Mouse (Mus musculus) spleen, adult 18-20 months (tissue): ENCODE data around the gene Taar8c.

Experiments used
- DNase-seq, 2 experiments: peaks; one replicate each; pipeline ENCODE4 v3.0.0; 2022; ENCODE audit warnings: mixed read lengths in 2 of 2

Taar8c gene

DNA sequence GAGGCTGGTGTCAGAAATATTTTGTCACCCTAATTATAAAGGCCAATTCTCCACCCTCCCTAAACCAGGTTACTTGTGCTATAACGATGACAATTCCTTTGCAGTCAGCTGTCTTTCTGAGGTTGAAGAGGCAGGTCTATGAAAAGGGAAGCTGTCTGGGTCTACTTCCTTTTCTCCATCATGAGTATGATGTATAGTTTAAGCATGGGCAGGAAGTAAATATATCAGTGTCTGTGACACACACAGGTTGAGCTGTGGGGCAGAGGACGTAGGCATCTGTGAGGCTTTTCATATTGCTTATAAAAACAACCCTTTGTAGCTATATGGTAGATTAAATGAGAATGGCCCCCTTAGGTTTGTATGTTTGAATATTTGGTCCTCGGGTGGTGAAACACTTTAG is 42.7 kb downstream of the Taar8c start:
- no peak for DNase-seq

DNA sequence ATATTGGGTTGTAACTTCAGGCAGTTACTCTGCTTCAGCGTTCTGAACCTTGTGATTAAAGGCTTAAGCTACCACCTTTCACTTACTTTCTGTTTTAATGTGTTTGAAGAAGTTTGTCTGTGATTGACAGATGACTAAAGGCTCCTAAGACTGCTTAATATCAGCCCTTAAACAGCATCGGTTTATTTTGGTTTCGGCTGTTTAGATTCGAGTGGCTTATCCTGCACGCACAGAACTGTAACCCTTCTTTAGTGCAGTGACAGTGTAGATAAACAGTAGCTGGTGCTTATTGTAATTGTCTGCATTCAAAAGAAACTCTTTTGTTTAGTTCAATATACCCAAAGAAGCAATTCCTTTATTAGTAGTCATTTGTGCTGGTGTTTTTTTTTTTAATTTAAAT is 49.7 kb downstream of the Taar8c start:
- DNase-seq: no peak
